Mouse (Mus musculus) spleen, adult 2 months (tissue): ENCODE measurements around the gene Rufy3.

Source experiments
- CTCF ChIP-seq: fragments of 200-500 bp; IDR thresholded peaks from 2 replicates; pipeline ENCODE4 v1.5.1; 2011; ENCODE audit warnings: mild to moderate bottlenecking, inconsistent platforms; ENCODE audit not compliant: insufficient read depth, insufficient read length, insufficient replicate concordance; ENCODE audit errors: extremely low read depth
- POLR2A ChIP-seq: fragments of 200-500 bp; IDR thresholded peaks from 2 replicates; pipeline ENCODE4 v1.6.1; 2011; ENCODE audit warnings: low read depth, low read length, inconsistent platforms

DNA sequence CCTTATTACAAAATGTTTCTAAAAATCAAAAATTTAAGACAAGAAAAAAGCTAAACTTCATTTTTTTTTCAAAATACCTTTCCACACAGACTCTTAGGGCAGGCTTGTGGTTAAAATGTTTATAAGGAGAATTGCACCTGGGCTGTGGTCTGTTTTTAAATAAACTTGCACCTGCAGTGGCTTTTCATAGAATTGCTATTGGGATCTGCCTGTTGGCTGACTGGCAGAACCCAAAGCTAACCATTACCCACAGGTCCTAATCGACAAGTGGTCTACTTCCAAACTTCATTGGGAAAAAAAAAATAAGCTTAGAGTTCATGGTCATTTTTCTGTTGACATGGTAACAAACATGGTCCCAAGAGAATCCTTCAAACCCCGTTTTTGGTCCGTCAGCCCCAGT lies 30.1 kb upstream of the Rufy3 start:
- TF ChIP-seq POLR2A (no peak), CTCF (no peak)
